ENCODE assay signal across 9 mouse cellular contexts in the genomic region with DNA sequence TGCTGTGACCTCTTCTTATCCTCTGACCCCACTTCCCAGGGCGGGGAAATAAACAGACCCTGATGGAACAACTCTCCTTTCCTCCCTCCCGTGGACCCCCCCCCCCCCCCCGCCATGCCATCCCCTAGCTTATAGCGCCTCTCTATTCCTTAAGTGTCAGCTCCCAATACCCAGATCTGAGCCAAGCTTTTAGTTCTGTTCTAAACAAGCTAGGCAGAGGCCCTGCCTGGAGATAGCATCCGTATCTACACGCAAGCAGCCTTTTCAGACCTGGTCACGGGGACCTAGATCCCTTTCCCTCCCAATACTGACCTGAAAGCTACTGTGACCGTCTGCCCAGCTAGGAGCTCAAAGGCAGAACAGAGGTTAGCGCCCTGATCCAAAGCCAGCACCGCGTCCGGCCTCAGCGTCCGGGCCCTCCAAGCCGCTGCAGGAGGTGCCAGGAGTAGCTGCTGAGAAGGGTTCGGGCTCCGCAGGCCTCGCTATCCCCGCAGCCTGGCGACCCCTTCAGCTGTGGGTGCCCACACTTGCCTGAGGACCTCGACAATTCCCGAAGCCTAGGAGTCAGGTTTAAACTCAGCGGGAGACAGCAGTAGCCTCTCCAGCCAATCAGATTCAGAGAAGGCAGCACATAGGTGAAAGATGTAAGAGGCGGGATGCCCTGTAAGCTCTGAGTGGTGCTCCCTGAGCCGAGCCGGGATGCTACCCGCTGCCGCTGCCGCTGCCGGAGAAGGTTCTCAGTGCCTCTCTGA. TPM values are rescaled to one million over a fixed set of nuclear protein-coding genes. Genes with fewer than 3 reads are reported as not detected.
A peak's percentile ranks its signal among the peaks of the same experiment; 100 is the strongest.
DNase-seq lines count a peak whose midpoint lies in the region; ATAC-seq and TF ChIP-seq lines count a peak whose summit lies in the region.
"Had no signal": no experiment of that assay in that cellular context is flagged by ENCODE, and none has a peak within 500 bp of the region (broad histone marks: within the 10 kb centered on the region; RNA-seq: fewer than 3 reads in every experiment).

A gene (minus strand): TSS at position 623 of the 752 bp plus-strand sequence.

- H3K4me3 ChIP-seq in kidney, embryonic 16.5 days (ENCODE audit: low read length): peak within 1 kb of the TSS; percentile 36
- peak within 1 kb of the TSS; percentile 24 for H3K4me3 ChIP-seq in hindbrain, embryonic 11.5 days (ENCODE audit: low read depth, low read length)
- peak within 1 kb of the TSS; percentile 37 for H3K4me3 ChIP-seq in midbrain, postnatal 0 days (ENCODE audit: low read depth, low read length)

- WGBS in kidney, embryonic 16.5 days: 3% methylated on average over 28 of the region's 30 CpGs
- 6% methylated on average over 28 of the region's 30 CpGs for WGBS in hindbrain, embryonic 11.5 days
- 5% methylated on average over 28 of the region's 30 CpGs for WGBS in midbrain, postnatal 0 days

- ATAC-seq in kidney, embryonic 16.5 days (ENCODE audit: low FRiP score, low TSS enrichment): peak; percentile 75
- ATAC-seq in hindbrain, embryonic 11.5 days (ENCODE audit: low FRiP score): peak; percentile 87
- ATAC-seq in midbrain, postnatal 0 days (ENCODE audit: low FRiP score): peak; percentile 69

- H3K27me3 ChIP-seq in kidney, embryonic 16.5 days (ENCODE audit: insufficient read depth, low read length): peaks cover 5% of the 10 kb centered on the region; the same call in 1 of the 2 replicates
- no peaks in the 10 kb centered on the region for H3K27me3 ChIP-seq in hindbrain, embryonic 11.5 days (ENCODE audit: control insufficient read depth, insufficient read depth, low read length)
- H3K27me3 ChIP-seq in midbrain, postnatal 0 days (ENCODE audit: insufficient read depth, low read length): no peaks in the 10 kb centered on the region

- no peaks in the 10 kb centered on the region for H3K36me3 ChIP-seq in kidney, embryonic 16.5 days (ENCODE audit: insufficient read depth, low read length)
- no peaks in the 10 kb centered on the region for H3K36me3 ChIP-seq in hindbrain, embryonic 11.5 days (ENCODE audit: control insufficient read depth, insufficient read depth, low read length)
- H3K36me3 ChIP-seq in midbrain, postnatal 0 days (ENCODE audit: insufficient read depth, low read length): no peaks in the 10 kb centered on the region

- no peak for DNase-seq in kidney, postnatal 25 days
- peak; percentile 12 to 20 for DNase-seq in cerebellum, postnatal 10 days
- peak; percentile 41 for DNase-seq in hindbrain, embryonic 11.5 days (ENCODE audit: low spot score)
- peak; percentile 40 for DNase-seq in midbrain, postnatal 0 days (ENCODE audit: low spot score)
- DNase-seq in adrenal gland, adult 8-10 months: no peak
- no peak for DNase-seq in layer of hippocampus, adult 9-11 months
- no peak for DNase-seq in testis, postnatal 10 days (ENCODE audit: low spot score)

- TF ChIP-seq CTCF in midbrain, postnatal 0 days (IDR thresholded peaks at IDR 0.05): no peak

- no peak within 1 kb of the TSS for H3K27ac ChIP-seq in kidney, embryonic 16.5 days (ENCODE audit: low read length)
- no peak within 1 kb of the TSS for H3K27ac ChIP-seq in hindbrain, embryonic 11.5 days (ENCODE audit: low read depth, low read length)
- no peak within 1 kb of the TSS for H3K27ac ChIP-seq in midbrain, postnatal 0 days (ENCODE audit: low read depth, low read length)

- no peaks in the 10 kb centered on the region for H3K9me3 ChIP-seq in kidney, embryonic 16.5 days (ENCODE audit: low read length)
- H3K9me3 ChIP-seq in hindbrain, embryonic 11.5 days (ENCODE audit: control insufficient read depth, low read length): no peaks in the 10 kb centered on the region
- H3K9me3 ChIP-seq in midbrain, postnatal 0 days (ENCODE audit: low read length): no peaks in the 10 kb centered on the region

- peak within 1 kb of the TSS; percentile 58 for H3K4me2 ChIP-seq in kidney, embryonic 16.5 days (replicated peaks; ENCODE audit: low read depth, low read length)
- peak within 1 kb of the TSS; percentile 63 for H3K4me2 ChIP-seq in hindbrain, embryonic 11.5 days (replicated peaks; ENCODE audit: low read depth, low read length)
- peak within 1 kb of the TSS; percentile 80 for H3K4me2 ChIP-seq in midbrain, postnatal 0 days (ENCODE audit: low read depth, low read length, poor library complexity, severe bottlenecking)

- H3K4me1 ChIP-seq in kidney, embryonic 16.5 days (ENCODE audit: insufficient read depth, low read length): 0 out of 2 replicates have a peak, but pooled peaks cover 4% of the 10 kb centered on the region
- no peaks in the 10 kb centered on the region for H3K4me1 ChIP-seq in hindbrain, embryonic 11.5 days (replicated peaks; ENCODE audit: control insufficient read depth, insufficient read depth, low read length)
- H3K4me1 ChIP-seq in midbrain, postnatal 0 days (ENCODE audit: insufficient read depth, low read length): peaks cover 4% of the 10 kb centered on the region; the same call in 1 of the 2 replicates

- 0 out of 2 replicates have a peak within 1 kb of the TSS, but pooled peaks have one; percentile 31 for H3K9ac ChIP-seq in kidney, embryonic 16.5 days (replicated peaks; ENCODE audit: low read length)
- H3K9ac ChIP-seq in hindbrain, embryonic 11.5 days (ENCODE audit: low read depth, low read length): peak within 1 kb of the TSS; percentile 31; the same call in 1 of the 2 replicates
- H3K9ac ChIP-seq in midbrain, postnatal 0 days (replicated peaks; ENCODE audit: low read length, poor library complexity, severe bottlenecking): peak within 1 kb of the TSS; percentile 60

RNA-seq across cellular contexts. Expression of the gene that starts here (rescaled TPM):
- polyA plus RNA-seq in kidney, embryonic 16.5 days (2015; fragmentation: Nextera tagmentation; extraction: Ambion mirVana): not detected in 2 replicates
- polyA plus RNA-seq in hindbrain, embryonic 11.5 days (2014; fragmentation: Nextera tagmentation; extraction: Ambion mirVana): 0.13 TPM in 1 of 2 replicates, not detected in the other
- total RNA-seq in midbrain, postnatal 0 days (2014; rRNA removed): not detected in 2 replicates
- polyA plus RNA-seq in midbrain, postnatal 0 days (2015; fragmentation: Nextera tagmentation; extraction: Ambion mirVana): 0.05 and 0.10 TPM in 2 replicates
- total RNA-seq in adrenal gland, adult 8-10 months (2022): not detected
- total RNA-seq: left cerebral cortex, postnatal 14 days had no signal

Comparison
In these comparisons a context has a peak if more than half of its experiments do, and no peak if none do; other contexts are left out.
1. Peak in ATAC-seq, H3K4me3 ChIP-seq, H3K9ac ChIP-seq and H3K4me2 ChIP-seq in kidney, embryonic 16.5 days; RNA of the gene not detected or under 1 TPM.
2. Peak in DNase-seq, ATAC-seq, H3K4me3 ChIP-seq, H3K9ac ChIP-seq and H3K4me2 ChIP-seq in hindbrain, embryonic 11.5 days; RNA of the gene not detected or under 1 TPM.
3. Peak in DNase-seq, ATAC-seq, H3K4me3 ChIP-seq, H3K9ac ChIP-seq and H3K4me2 ChIP-seq in midbrain, postnatal 0 days; RNA of the gene not detected or under 1 TPM.
4. DNase-seq: peak in cerebellum, postnatal 10 days (2 of 2); none in kidney, postnatal 25 days (0 of 2), adrenal gland, adult 8-10 months (single experiment), layer of hippocampus, adult 9-11 months (single experiment) and testis, postnatal 10 days (single experiment).
5. Peak in every context shown above with its lines, with median percentiles within 50 percentile points of each other: ATAC-seq, H3K4me2 ChIP-seq, H3K4me3 ChIP-seq and H3K9ac ChIP-seq.